Mouse (Mus musculus): ENCODE measurements around the gene Oasl1.

- TF ChIP-seq CTCF (conservative IDR thresholded peaks at IDR 0.05; ENCODE audit: insufficient read depth, insufficient read length, low read depth, low read length) (no peak), POLR2A (IDR thresholded peaks at IDR 0.05; ENCODE audit: low read depth, low read length) (no peak)
Observed at GRCm38 (mm10) chr5:114949316-114949715, 26.3 kb downstream of the Oasl1 start.

All from kidney, adult 2 months (tissue).